Mouse (Mus musculus) C2C12 (cell line): ENCODE measurements at regions not wholly inside any gene's neighbourhood (a gene's known extent, or its start where the extent isn't known, plus 50 kb on each side); places are given as distances from the start of the nearest gene placed in this dataset.

ENCODE experiments used
- H3K27me3 ChIP-seq: one replicate; pipeline ENCODE4 v1.6.1; 2011; ENCODE audit not compliant: control insufficient read depth, insufficient read depth, insufficient read length
- H3K36me3 ChIP-seq: one replicate; pipeline ENCODE4 v1.6.1; 2011; ENCODE audit not compliant: control insufficient read depth, insufficient read depth
- H3K4me3 ChIP-seq: one replicate; pipeline ENCODE4 v1.5.1; 2011; ENCODE audit warnings: mild to moderate bottlenecking, control low read depth; ENCODE audit not compliant: poor library complexity, insufficient read depth, severe bottlenecking
- H3K79me2 ChIP-seq: one replicate; pipeline ENCODE4 v1.6.1; 2011; ENCODE audit not compliant: control insufficient read depth, insufficient read depth
- H3K79me3 ChIP-seq: one replicate; pipeline ENCODE4 v1.6.1; 2011; ENCODE audit warnings: low read depth, control low read depth
- H3ac ChIP-seq: one replicate; pipeline ENCODE3; 2011; ENCODE audit warnings: low read depth; ENCODE audit not compliant: control insufficient read depth, insufficient read length
- CEBPB ChIP-seq: IDR thresholded peaks from one replicate; pipeline ENCODE4 v1.6.1; 2011; ENCODE audit warnings: low read depth, mild to moderate bottlenecking, control low read depth, moderate library complexity
- CTCF ChIP-seq: IDR thresholded peaks from one replicate; pipeline ENCODE4 v1.5.1; 2011; ENCODE audit not compliant: control insufficient read depth, insufficient read depth, insufficient read length
- FOSL1 ChIP-seq: IDR thresholded peaks from one replicate; pipeline ENCODE4 v1.8.0; 2011; ENCODE audit warnings: mild to moderate bottlenecking, low read length; ENCODE audit not compliant: poor library complexity, insufficient read depth, severe bottlenecking
- MAX ChIP-seq: IDR thresholded peaks from one replicate; pipeline ENCODE4 v1.6.1; 2011; ENCODE audit warnings: mild to moderate bottlenecking, control low read depth
- MYOD1 ChIP-seq: IDR thresholded peaks from one replicate; pipeline ENCODE4 v1.6.1; 2011; ENCODE audit warnings: low read depth; ENCODE audit not compliant: control insufficient read depth, insufficient read length
- MYOG ChIP-seq: IDR thresholded peaks from one replicate; pipeline ENCODE4 v1.6.1; 2011; ENCODE audit not compliant: control insufficient read depth, insufficient read length; ENCODE audit errors: extremely low read depth
- USF1 ChIP-seq: IDR thresholded peaks from one replicate; pipeline ENCODE4 v1.6.1; 2011; ENCODE audit warnings: low read depth, mild to moderate bottlenecking, control low read depth, moderate library complexity

DNA sequence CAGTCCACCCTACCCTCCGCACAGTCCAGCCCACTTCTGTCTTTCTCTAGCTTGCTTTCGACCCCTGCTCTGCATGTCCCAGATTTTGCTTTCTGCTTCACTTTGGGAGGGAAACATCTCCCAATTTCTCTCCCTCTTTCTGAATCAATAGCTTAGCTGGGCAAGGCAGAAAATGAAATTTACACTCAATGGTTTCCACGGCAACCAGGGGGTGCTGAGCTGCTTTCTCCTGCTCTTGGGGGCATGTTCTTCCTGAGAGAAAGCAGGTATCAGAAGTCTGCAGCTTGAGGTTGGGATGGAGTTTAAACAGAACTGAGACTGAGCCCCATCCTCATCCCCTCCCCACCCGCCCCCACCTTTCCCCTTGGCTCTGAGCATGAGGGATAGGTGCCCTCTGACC lies 82.1 kb downstream of the Tpra1 start:
- Histone ChIP-seq H3K36me3 (no peaks in the 10 kb centered on the region), H3K79me3 (no peaks in the 10 kb centered on the region), H3ac (no peak overlapping the region), H3K4me3 (no peak overlapping the region), H3K79me2 (no peaks in the 10 kb centered on the region), H3K27me3 (no peaks in the 10 kb centered on the region)
- TF ChIP-seq CTCF (no peak), MYOG (no peak), FOSL1 (no peak), MAX (no peak), CEBPB (no peak), USF1 (no peak), MYOD1 (no peak)

DNA sequence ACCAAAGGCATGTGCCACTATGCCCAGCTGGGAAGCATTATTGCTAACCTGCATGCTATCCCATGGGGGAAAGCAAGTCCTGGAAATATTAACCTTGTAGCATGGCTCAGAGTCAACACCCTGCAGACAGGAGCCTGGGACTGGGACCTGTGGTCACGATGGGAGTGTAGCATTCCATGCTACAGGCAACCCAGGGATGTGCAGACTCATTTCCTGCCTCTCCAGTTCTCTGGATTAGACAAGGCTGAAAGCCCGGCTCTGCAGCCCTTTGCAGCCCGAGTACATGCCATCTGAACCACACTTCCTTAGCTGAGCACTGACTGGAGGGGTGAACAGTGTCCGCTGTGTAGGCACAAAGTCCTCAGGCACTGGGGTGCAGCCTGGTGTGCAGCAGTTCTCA lies 82.8 kb downstream of the Tpra1 start:
- Histone ChIP-seq H3K79me2 (no peaks in the 10 kb centered on the region), H3K27me3 (no peaks in the 10 kb centered on the region), H3ac (no peak overlapping the region), H3K4me3 (no peak overlapping the region), H3K79me3 (no peaks in the 10 kb centered on the region), H3K36me3 (no peaks in the 10 kb centered on the region)
- TF ChIP-seq MYOD1: no peak
- no peak for TF ChIP-seq USF1
- TF ChIP-seq CEBPB: no peak
- TF ChIP-seq MAX: peak; percentile 45
- no peak for TF ChIP-seq MYOG
- no peak for TF ChIP-seq CTCF
- no peak for TF ChIP-seq FOSL1

DNA sequence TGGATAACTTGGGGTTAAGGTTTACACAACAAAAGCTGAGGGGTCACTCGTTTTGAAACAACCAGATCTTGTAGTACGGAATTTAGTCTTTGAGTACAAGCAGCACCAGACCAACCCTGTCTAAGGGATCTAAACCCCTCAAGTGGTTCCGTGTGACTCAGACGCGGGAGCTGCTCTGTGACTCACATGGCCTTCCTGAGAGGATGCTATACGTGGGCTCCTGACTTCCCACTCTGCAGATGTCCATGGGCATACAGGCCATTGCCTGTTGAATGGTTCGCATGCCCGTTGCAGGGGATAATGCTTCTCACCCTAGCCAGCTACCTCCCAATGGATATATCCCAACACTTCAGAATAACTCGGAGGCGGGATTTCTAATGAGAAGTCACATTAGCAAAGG lies 86.5 kb downstream of the Tpra1 start:
- no peaks in the 10 kb centered on the region for H3K79me2 ChIP-seq
- no peak for TF ChIP-seq MAX
- no peak for TF ChIP-seq CEBPB
- no peak for TF ChIP-seq MYOD1
- no peak for TF ChIP-seq USF1
- no peak for TF ChIP-seq CTCF
- TF ChIP-seq FOSL1: no peak
- TF ChIP-seq MYOG: no peak
- no peak overlapping the region for H3K4me3 ChIP-seq
- H3K36me3 ChIP-seq: no peaks in the 10 kb centered on the region
- H3ac ChIP-seq: no peak overlapping the region
- no peaks in the 10 kb centered on the region for H3K27me3 ChIP-seq
- H3K79me3 ChIP-seq: no peaks in the 10 kb centered on the region

DNA sequence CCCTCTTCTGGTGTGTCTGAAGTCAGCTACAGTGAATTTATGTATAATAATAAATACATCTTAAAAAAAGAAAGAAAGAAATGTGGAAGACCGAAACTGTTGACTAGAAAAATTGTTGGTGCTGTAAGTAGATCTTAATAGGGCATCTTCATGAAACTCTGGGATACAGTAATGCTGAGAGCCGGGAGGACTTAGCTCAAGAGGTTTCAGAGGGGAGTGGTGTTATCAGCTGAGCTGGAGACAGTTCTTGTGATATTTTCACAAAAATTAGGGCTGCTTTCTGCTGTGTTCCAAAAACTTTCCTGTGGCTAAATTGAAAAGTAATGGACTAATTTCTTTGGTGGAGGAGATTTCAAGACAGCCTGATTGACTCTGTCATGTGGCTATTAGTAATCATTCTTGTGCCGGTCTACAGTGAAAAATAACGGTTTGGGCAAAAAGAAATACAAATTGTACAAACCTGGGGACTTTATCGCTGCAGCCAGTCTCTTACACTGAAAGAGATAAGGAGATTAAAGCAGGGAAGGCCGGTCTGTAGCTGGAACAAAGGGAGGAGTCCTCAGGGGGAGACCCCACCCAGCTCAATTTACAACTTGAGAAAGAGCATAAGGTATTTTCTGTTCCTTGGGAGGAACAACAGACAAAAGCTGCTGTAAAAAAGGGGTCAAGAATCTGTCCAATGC lies 87.7 kb downstream of the Tpra1 start:
- Histone ChIP-seq H3K4me3 (no peak overlapping the region), H3K36me3 (no peaks in the 10 kb centered on the region), H3K79me2 (no peaks in the 10 kb centered on the region), H3K27me3 (no peaks in the 10 kb centered on the region), H3K79me3 (no peaks in the 10 kb centered on the region), H3ac (no peak overlapping the region)
- TF ChIP-seq MYOG: no peak

DNA sequence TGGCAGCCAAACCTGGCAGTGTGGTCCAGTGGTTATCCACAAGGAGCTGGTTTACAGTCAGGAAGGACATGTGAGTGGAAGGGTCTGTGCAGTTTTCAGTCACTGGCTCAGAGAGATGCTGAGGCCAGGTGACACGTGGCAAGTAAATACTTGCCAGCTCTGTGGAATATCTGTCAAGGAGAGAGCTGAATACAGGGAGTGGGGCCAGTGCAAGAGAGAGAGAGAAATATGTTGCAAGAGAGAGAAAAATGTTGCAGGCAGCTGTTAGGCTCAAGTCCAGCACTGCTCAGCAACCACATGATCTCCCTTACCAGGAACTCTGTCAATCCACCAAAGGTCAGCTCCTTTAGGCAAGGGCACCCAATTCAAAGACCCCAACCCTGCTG lies 88.2 kb downstream of the Tpra1 start:
- Histone ChIP-seq H3K4me3 (no peak overlapping the region), H3ac (no peak overlapping the region), H3K36me3 (no peaks in the 10 kb centered on the region), H3K27me3 (no peaks in the 10 kb centered on the region), H3K79me2 (no peaks in the 10 kb centered on the region), H3K79me3 (no peaks in the 10 kb centered on the region)
- TF ChIP-seq CTCF (no peak), USF1 (no peak), MYOG (no peak)

DNA sequence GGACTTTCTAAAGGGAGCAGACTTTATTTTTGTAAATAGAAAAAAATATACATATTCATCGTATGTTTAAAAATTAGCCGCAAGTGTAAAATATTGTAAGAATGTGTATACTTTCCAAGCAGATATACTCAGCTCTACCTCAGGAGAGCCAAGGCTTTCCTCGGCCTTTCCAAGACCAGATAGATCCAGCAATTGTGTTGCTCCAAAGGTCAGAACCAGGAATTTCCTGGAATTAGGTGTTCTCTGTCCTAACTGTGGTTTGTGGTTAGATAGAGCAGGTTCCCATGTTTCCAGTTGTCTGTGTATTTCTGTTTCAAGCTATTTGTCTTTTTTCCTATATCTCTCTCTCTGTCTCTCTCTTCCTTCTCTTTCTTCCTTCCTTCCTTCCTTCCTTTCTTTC lies 93.0 kb downstream of the Tpra1 start:
- TF ChIP-seq MYOG (no peak), FOSL1 (no peak), CTCF (no peak), MAX (no peak), MYOD1 (no peak), USF1 (no peak), CEBPB (no peak)
- no peak overlapping the region for H3ac ChIP-seq

More for the DNA sequence above, 93.0 kb downstream of the Tpra1 start:
- Histone ChIP-seq H3K27me3 (no peaks in the 10 kb centered on the region), H3K79me3 (no peaks in the 10 kb centered on the region), H3K79me2 (no peaks in the 10 kb centered on the region), H3K4me3 (no peak overlapping the region), H3K36me3 (no peaks in the 10 kb centered on the region)
